Mouse (Mus musculus): ENCODE results near the gene Jmjd1c. TPM values are rescaled to one million over a fixed set of nuclear protein-coding genes. Genes with fewer than 3 reads are reported as not detected.

Jmjd1c gene
- total RNA-seq, 1 experiment: 93.0 TPM

- peaks cover 4 to 21% of the 10 kb centered on the region in 2 experiments; a peak in 3 of 4 replicates for H3K4me1 ChIP-seq (ENCODE audit: control insufficient read depth in 2 of 2, insufficient read depth in 2 of 2, low read length in 2 of 2, poor library complexity in 1 of 2)
- in situ Hi-C loops (cut with MboI; ENCODE audit: low sequenced_read_pairs in 2 of 2, unreplicated experiment in 2 of 2): loop anchor here in 1 of 2 experiments (25.0 kb wide), 1 partner anchor 436 kb away; no protein-coding TSS in a partner anchor
- TF ChIP-seq HCFC1 (IDR thresholded peaks at IDR 0.05; ENCODE audit: borderline replicate concordance, insufficient read depth, low read length) (no peak), ZC3H11A (IDR thresholded peaks at IDR 0.05; ENCODE audit: borderline replicate concordance, low read depth, low read length) (no peak), ZNF384 (IDR thresholded peaks at IDR 0.05; ENCODE audit: low read depth, low read length) (no peak), MAFK (IDR thresholded peaks at IDR 0.05; ENCODE audit: insufficient read depth, low read depth, low read length) (no peak), CHD2 (IDR thresholded peaks at IDR 0.05; ENCODE audit: low read depth, low read length) (no peak)
- no peak overlapping the region for H3K4me3 ChIP-seq (ENCODE audit: insufficient read depth in 1 of 2, low read depth in 1 of 2, low read length in 2 of 2, poor library complexity in 1 of 2, severe bottlenecking in 1 of 2)
- no peak overlapping the region for H3K9ac ChIP-seq (ENCODE audit: insufficient read depth, low read depth, low read length, poor library complexity, severe bottlenecking)
- no peaks in the 10 kb centered on the region for H3K9me3 ChIP-seq (ENCODE audit: control insufficient read depth, insufficient read depth, low read depth, low read length)
- H3K27ac ChIP-seq (ENCODE audit: insufficient read depth, low read depth, low read length, poor library complexity, severe bottlenecking): no peak overlapping the region
- no peak for DNase-seq (ENCODE audit: low read depth, low spot score)
- H3K36me3 ChIP-seq (ENCODE audit: control insufficient read depth, insufficient read depth, low read length, poor library complexity, severe bottlenecking): no peaks in the 10 kb centered on the region
Observed at GRCm38 (mm10) chr10:67301046-67301445, 205.1 kb downstream of the Jmjd1c start.

- Histone ChIP-seq H3K27ac (ENCODE audit: insufficient read depth, low read depth, low read length, poor library complexity, severe bottlenecking) (no peak overlapping the region), H3K9me3 (ENCODE audit: control insufficient read depth, insufficient read depth, low read depth, low read length) (no peaks in the 10 kb centered on the region), H3K4me3 (ENCODE audit: insufficient read depth in 1 of 2, low read depth in 1 of 2, low read length in 2 of 2, poor library complexity in 1 of 2, severe bottlenecking in 1 of 2) (no peak overlapping the region), H3K36me3 (ENCODE audit: control insufficient read depth, insufficient read depth, low read length, poor library complexity, severe bottlenecking) (no peaks in the 10 kb centered on the region), H3K9ac (ENCODE audit: insufficient read depth, low read depth, low read length, poor library complexity, severe bottlenecking) (no peak overlapping the region), H3K4me1 (ENCODE audit: control insufficient read depth in 2 of 2, insufficient read depth in 2 of 2, low read length in 2 of 2, poor library complexity in 1 of 2) (peaks cover 4 to 19% of the 10 kb centered on the region in 2 experiments; a peak in 3 of 4 replicates)
- TF ChIP-seq CHD2 (IDR thresholded peaks at IDR 0.05; ENCODE audit: low read depth, low read length): no peak
- no peak for TF ChIP-seq MAFK (IDR thresholded peaks at IDR 0.05; ENCODE audit: insufficient read depth, low read depth, low read length)
- no peak for TF ChIP-seq ZNF384 (IDR thresholded peaks at IDR 0.05; ENCODE audit: low read depth, low read length)
- TF ChIP-seq ZC3H11A (IDR thresholded peaks at IDR 0.05; ENCODE audit: borderline replicate concordance, low read depth, low read length): no peak
- TF ChIP-seq HCFC1 (IDR thresholded peaks at IDR 0.05; ENCODE audit: borderline replicate concordance, insufficient read depth, low read length): no peak
- in situ Hi-C loops (cut with MboI; ENCODE audit: low sequenced_read_pairs in 2 of 2, unreplicated experiment in 2 of 2): loop anchor here in 1 of 2 experiments (25.0 kb wide), 1 partner anchor 435 kb away; no protein-coding TSS in a partner anchor
- DNase-seq (ENCODE audit: low read depth, low spot score): no peak
Observed at GRCm38 (mm10) chr10:67302340-67302739, 206.4 kb downstream of the Jmjd1c start.

Other genes starting within 250 kb of the Jmjd1c start
- 18.1 and 18.2 TPM in 2 replicates for gene Reep3, start 820 bp downstream of the Jmjd1c start, total RNA-seq (2012; rRNA removed)
- gene Nrbf2, start 189.2 kb downstream of the Jmjd1c start, total RNA-seq (2012; rRNA removed): 12.9 and 15.3 TPM in 2 replicates